Mouse (Mus musculus): ENCODE measurements around the gene Olfr1387. TPM values are rescaled to one million over a fixed set of nuclear protein-coding genes. Genes with fewer than 3 reads are reported as not detected.
"Not testable (repeated sequence)": the region's sequence is repeated elsewhere in the genome, so short reads cannot be mapped to it uniquely, and the experiment has no call there.

The Olfr1387 gene
- polyA plus RNA-seq (2015; fragmentation: Nextera tagmentation; extraction: Ambion mirVana) = not detected in 2 replicates

GRCm38 (mm10) chr11:49455043-49455442 is at the start of gene Olfr1387:
Gene Olfr1387 (plus strand): TSS chr11:49455343.
- Histone ChIP-seq H3K36me3 (no peaks in the 10 kb centered on the region), H3K4me3 (replicated peaks) (no peak within 1 kb of the TSS), H3K4me1 (replicated peaks) (no peaks in the 10 kb centered on the region), H3K27me3 (replicated peaks) (no peaks in the 10 kb centered on the region), H3K4me2 (replicated peaks) (no peak within 1 kb of the TSS), H3K27ac (no peak within 1 kb of the TSS), H3K9ac (no peak within 1 kb of the TSS), H3K9me3 (no peaks in the 10 kb centered on the region)
- WGBS = 89% methylated on average over 1 of the region's 1 CpGs
- ATAC-seq = no peak

DNA sequence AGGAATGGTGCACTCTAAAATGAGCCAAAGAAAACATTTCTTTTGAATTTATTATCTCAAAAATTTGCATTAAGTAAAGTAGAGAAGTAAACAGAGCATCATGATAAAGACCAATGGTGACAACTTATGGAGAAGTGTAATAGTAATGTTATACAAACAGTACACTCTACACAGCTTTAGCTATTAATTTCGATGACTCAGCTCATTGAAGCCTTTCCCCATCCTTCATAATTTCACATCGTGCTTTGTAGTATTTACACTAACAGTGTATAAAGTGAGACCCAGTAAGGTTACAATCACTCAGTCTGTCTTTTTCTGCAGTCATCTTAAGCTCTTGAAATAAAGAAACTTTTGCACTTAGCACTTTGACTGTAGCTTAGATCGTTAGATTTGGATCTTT is 48.4 kb upstream of the Olfr1387 start:
- WGBS = 70% methylated on average over 3 of the region's 3 CpGs
- no peaks in the 10 kb centered on the region for H3K36me3 ChIP-seq
- H3K27ac ChIP-seq = no peak overlapping the region
- H3K4me1 ChIP-seq (replicated peaks) = no peaks in the 10 kb centered on the region
- H3K9ac ChIP-seq = no peak overlapping the region
- H3K4me2 ChIP-seq (replicated peaks) = no peak overlapping the region
- no peak for ATAC-seq
- H3K27me3 ChIP-seq (replicated peaks) = no peaks in the 10 kb centered on the region
- no peaks in the 10 kb centered on the region for H3K9me3 ChIP-seq
- no peak overlapping the region for H3K4me3 ChIP-seq (replicated peaks)

DNA sequence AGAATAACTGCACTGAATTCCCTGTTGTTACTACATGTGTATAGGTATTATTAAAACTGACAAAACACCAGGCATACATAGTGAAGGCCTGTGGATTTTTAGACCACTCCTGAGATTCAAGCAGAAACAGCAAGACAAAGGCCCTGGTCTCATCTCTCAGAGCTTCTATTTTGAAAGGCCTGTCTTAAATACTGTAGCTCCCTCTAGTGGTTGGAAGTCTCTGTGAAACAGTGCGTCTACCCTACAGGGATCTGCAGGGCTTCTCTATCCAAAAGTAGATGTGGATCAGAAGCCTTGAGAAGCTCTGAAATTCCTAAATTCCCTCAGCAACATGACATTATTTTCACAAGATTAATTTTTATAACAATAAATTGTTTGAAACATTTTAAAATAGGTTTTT is 44.6 kb upstream of the Olfr1387 start:
- Histone ChIP-seq H3K36me3 (no peaks in the 10 kb centered on the region), H3K4me3 (replicated peaks) (no peak overlapping the region), H3K4me1 (replicated peaks) (no peaks in the 10 kb centered on the region), H3K27me3 (replicated peaks) (no peaks in the 10 kb centered on the region), H3K4me2 (replicated peaks) (no peak overlapping the region), H3K27ac (no peak overlapping the region), H3K9ac (no peak overlapping the region), H3K9me3 (no peaks in the 10 kb centered on the region)
- 26% methylated on average over 1 of the region's 1 CpGs for WGBS
- no peak for ATAC-seq

- no peak within 1 kb of the TSS for H3K4me2 ChIP-seq (replicated peaks)
- no peak within 1 kb of the TSS for H3K27ac ChIP-seq
- H3K36me3 ChIP-seq = no peaks in the 10 kb centered on the region
- no peaks in the 10 kb centered on the region for H3K9me3 ChIP-seq
- no peak within 1 kb of the TSS for H3K9ac ChIP-seq
- no peak within 1 kb of the TSS for H3K4me3 ChIP-seq (replicated peaks)
- WGBS = 87% methylated on average over 2 of the region's 2 CpGs
- no peaks in the 10 kb centered on the region for H3K27me3 ChIP-seq (replicated peaks)
- H3K4me1 ChIP-seq (replicated peaks) = no peaks in the 10 kb centered on the region
- ATAC-seq = no peak
These were observed 32.4 kb upstream of the Olfr1387 start, which contains the start of gene Olfr1389 for GRCm38 (mm10) chr11:49422767-49423166. Gene Olfr1389 (plus strand): TSS chr11:49423067.

DNA sequence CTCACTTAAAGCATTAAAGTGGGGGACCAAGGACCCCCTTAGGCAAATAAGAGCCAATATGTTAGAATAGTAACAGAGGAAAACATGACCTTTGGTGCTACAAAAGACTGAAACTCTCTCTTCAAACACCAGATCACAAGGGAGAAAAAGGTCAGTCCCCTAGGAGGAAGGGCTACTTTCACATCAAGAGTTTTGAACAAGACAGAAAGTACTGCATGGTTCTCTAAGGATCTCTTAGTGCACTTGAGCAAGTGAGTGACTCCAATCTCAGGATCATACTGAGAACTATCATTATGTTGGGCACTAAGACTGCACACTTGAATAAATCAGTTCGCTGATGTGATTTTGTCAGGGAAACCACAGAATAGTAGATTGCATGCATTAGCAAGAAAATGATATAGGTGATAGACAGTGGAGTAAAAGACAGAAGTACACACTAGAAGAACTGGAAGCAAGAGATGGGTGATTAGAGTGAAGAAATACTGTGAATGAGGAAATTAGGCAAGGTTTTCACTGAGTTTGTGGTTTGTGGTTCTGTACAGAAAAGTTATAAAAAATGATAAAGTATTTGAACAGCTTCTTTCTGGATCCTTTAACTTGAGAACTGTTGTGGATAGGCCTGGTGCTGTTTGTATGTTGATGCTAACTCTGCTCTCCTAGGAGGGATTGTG is 29.8 kb upstream of the Olfr1387 start:
- Histone ChIP-seq H3K27ac (no peak overlapping the region), H3K27me3 (replicated peaks) (no peaks in the 10 kb centered on the region), H3K4me1 (replicated peaks) (no peaks in the 10 kb centered on the region), H3K36me3 (no peaks in the 10 kb centered on the region), H3K4me2 (replicated peaks) (no peak overlapping the region), H3K9me3 (no peaks in the 10 kb centered on the region), H3K9ac (no peak overlapping the region), H3K4me3 (replicated peaks) (no peak overlapping the region)
- ATAC-seq = no peak
- WGBS = 97% methylated on average over 1 of the region's 1 CpGs

- H3K27ac ChIP-seq = no peak overlapping the region
- H3K36me3 ChIP-seq = no peaks in the 10 kb centered on the region
- WGBS = 89% methylated on average over 2 of the region's 2 CpGs
- ATAC-seq = no peak
- no peaks in the 10 kb centered on the region for H3K27me3 ChIP-seq (replicated peaks)
- no peak overlapping the region for H3K4me2 ChIP-seq (replicated peaks)
- H3K4me1 ChIP-seq (replicated peaks) = no peaks in the 10 kb centered on the region
- H3K9ac ChIP-seq = no peak overlapping the region
- no peaks in the 10 kb centered on the region for H3K9me3 ChIP-seq
- H3K4me3 ChIP-seq (replicated peaks) = no peak overlapping the region
These were observed 25.5 kb upstream of the Olfr1387 start for GRCm38 (mm10) chr11:49429641-49430040.

DNA sequence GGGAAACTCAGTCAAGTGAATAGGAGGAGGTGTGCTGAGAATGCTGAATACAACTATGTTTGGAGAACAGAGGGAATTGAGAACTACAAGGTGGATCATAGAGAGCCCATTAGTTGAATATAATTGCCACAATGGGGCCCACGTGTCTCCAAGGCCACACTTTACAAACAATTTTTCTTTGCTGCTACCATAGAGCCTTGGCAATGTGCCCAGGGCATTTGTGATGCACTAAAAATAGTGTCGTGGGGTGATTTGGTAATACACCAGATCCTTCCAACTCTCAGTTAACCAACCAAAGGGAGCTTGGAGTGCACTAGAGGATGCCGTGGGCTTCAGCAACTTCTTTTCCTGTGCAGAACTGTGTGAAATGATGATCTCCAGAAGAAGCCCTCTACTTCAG is 18.7 kb upstream of the Olfr1387 start, which contains the start of gene Olfr1388:
Olfr1388 (plus strand) TSS at position 214 of the 400 bp plus-strand sequence.
- 63% methylated on average over 3 of the region's 3 CpGs for WGBS
- no peaks in the 10 kb centered on the region for H3K9me3 ChIP-seq
- H3K36me3 ChIP-seq = no peaks in the 10 kb centered on the region
- H3K4me3 ChIP-seq (replicated peaks) = no peak within 1 kb of the TSS
- H3K27me3 ChIP-seq (replicated peaks) = no peaks in the 10 kb centered on the region
- no peaks in the 10 kb centered on the region for H3K4me1 ChIP-seq (replicated peaks)
- no peak within 1 kb of the TSS for H3K27ac ChIP-seq
- no peak within 1 kb of the TSS for H3K4me2 ChIP-seq (replicated peaks)
- H3K9ac ChIP-seq = no peak within 1 kb of the TSS
- no peak for ATAC-seq

DNA sequence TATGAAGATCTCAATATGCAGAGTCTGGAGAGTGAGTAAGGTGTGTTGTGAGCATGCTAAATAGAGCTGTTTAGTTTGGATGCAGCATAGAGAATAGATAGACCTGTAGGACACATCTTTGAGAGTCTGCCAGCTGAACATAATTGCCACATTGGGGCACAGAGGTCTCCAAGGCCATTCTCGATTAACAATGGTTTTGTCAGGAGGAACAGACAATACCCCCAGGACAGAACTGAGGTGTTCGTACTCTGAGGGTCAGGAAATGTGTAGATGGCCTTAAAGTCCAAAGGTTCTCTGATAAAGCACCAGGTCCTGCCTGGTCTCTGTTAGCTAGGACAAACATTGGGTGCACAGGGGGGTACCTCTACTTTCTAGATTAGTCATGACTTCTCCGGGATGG is 9.6 kb downstream of the Olfr1387 start, which contains the start of gene Olfr1386:
Olfr1386 (plus strand) TSS at position 301 of the 400 bp plus-strand sequence.
- H3K27me3 ChIP-seq (replicated peaks); H3K4me3 ChIP-seq (replicated peaks); H3K9ac ChIP-seq; H3K4me1 ChIP-seq (replicated peaks); ATAC-seq; H3K27ac ChIP-seq; H3K4me2 ChIP-seq (replicated peaks); H3K9me3 ChIP-seq; H3K36me3 ChIP-seq: not testable (repeated sequence)
- WGBS = 81% methylated on average over 3 of the region's 3 CpGs

- H3K27me3 ChIP-seq (replicated peaks) = no peaks in the 10 kb centered on the region
- H3K27ac ChIP-seq = no peak overlapping the region
- ATAC-seq = no peak
- 51% methylated on average over 4 of the region's 4 CpGs for WGBS
- no peak overlapping the region for H3K4me3 ChIP-seq (replicated peaks)
- H3K4me2 ChIP-seq (replicated peaks) = no peak overlapping the region
- H3K9ac ChIP-seq = no peak overlapping the region
- no peaks in the 10 kb centered on the region for H3K4me1 ChIP-seq (replicated peaks)
- H3K9me3 ChIP-seq = no peaks in the 10 kb centered on the region
- no peaks in the 10 kb centered on the region for H3K36me3 ChIP-seq
These were observed 30.8 kb downstream of the Olfr1387 start for GRCm38 (mm10) chr11:49485973-49486372.

DNA sequence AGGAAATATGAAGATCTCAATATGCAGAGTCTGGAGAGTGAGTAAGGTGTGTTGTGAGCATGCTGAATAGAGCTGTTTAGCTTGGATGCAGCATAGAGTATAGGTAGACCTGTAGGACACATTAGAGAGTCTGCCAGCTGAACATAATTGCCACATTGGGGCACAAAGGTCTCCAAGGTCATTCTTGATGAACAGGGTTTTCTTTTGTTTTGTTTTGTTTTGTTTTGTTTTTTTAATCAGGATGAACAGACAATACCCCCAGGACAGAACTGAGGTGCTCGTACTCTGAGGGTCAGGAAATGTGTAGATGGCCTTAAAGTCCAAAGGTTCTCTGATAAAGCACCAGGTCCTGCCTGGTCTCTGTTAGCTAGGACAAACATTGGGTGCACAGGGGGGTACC is 33.6 kb downstream of the Olfr1387 start, which contains the start of gene Olfr1385:
Olfr1385 (plus strand) TSS at position 301 of the 400 bp plus-strand sequence.
- H3K9me3 ChIP-seq; H3K4me2 ChIP-seq (replicated peaks); H3K4me3 ChIP-seq (replicated peaks); H3K36me3 ChIP-seq; ATAC-seq; H3K9ac ChIP-seq; H3K27ac ChIP-seq; H3K27me3 ChIP-seq (replicated peaks); H3K4me1 ChIP-seq (replicated peaks): not testable (repeated sequence)
- 58% methylated on average over 1 of the region's 1 CpGs for WGBS

Other genes starting within 250 kb of the Olfr1387 start
- 53.5 and 61.2 TPM in 2 replicates for gene Mgat1, start 211.2 kb upstream of the Olfr1387 start, polyA plus RNA-seq (2015; fragmentation: Nextera tagmentation; extraction: Ambion mirVana)
- gene Olfr1393, start 177.0 kb upstream of the Olfr1387 start, polyA plus RNA-seq (2015; fragmentation: Nextera tagmentation; extraction: Ambion mirVana) = not detected in 2 replicates
- gene Olfr1392, start 170.1 kb upstream of the Olfr1387 start, polyA plus RNA-seq (2015; fragmentation: Nextera tagmentation; extraction: Ambion mirVana) = not detected in 2 replicates
- not detected in 2 replicates for gene Olfr10, start 150.6 kb upstream of the Olfr1387 start, polyA plus RNA-seq (2015; fragmentation: Nextera tagmentation; extraction: Ambion mirVana)
- not detected in 2 replicates for gene Olfr1391, start 132.6 kb upstream of the Olfr1387 start, polyA plus RNA-seq (2015; fragmentation: Nextera tagmentation; extraction: Ambion mirVana)
- not detected in 2 replicates for gene Olfr1390, start 120.2 kb upstream of the Olfr1387 start, polyA plus RNA-seq (2015; fragmentation: Nextera tagmentation; extraction: Ambion mirVana)
- not detected in 2 replicates for gene Olfr1389, start 32.3 kb upstream of the Olfr1387 start, polyA plus RNA-seq (2015; fragmentation: Nextera tagmentation; extraction: Ambion mirVana)
- 0.06 and 0.10 TPM in 2 replicates for gene Olfr1388, start 18.7 kb upstream of the Olfr1387 start, polyA plus RNA-seq (2015; fragmentation: Nextera tagmentation; extraction: Ambion mirVana)
- not detected in 2 replicates for gene Olfr1386, start 9.7 kb downstream of the Olfr1387 start, polyA plus RNA-seq (2015; fragmentation: Nextera tagmentation; extraction: Ambion mirVana)
- gene Olfr1385, start 33.7 kb downstream of the Olfr1387 start, polyA plus RNA-seq (2015; fragmentation: Nextera tagmentation; extraction: Ambion mirVana) = not detected in 2 replicates
- not detected in 2 replicates for gene Olfr1384, start 51.4 kb downstream of the Olfr1387 start, polyA plus RNA-seq (2015; fragmentation: Nextera tagmentation; extraction: Ambion mirVana)
- not detected in 2 replicates for gene Olfr1383, start 64.3 kb downstream of the Olfr1387 start, polyA plus RNA-seq (2015; fragmentation: Nextera tagmentation; extraction: Ambion mirVana)
- gene Olfr1382, start 72.9 kb downstream of the Olfr1387 start, polyA plus RNA-seq (2015; fragmentation: Nextera tagmentation; extraction: Ambion mirVana) = not detected in 2 replicates
- not detected in 2 replicates for gene Olfr1381, start 88.1 kb downstream of the Olfr1387 start, polyA plus RNA-seq (2015; fragmentation: Nextera tagmentation; extraction: Ambion mirVana)
- not detected in 2 replicates for gene Olfr1380, start 101.5 kb downstream of the Olfr1387 start, polyA plus RNA-seq (2015; fragmentation: Nextera tagmentation; extraction: Ambion mirVana)
- gene Flt4, start 153.9 kb downstream of the Olfr1387 start, polyA plus RNA-seq (2015; fragmentation: Nextera tagmentation; extraction: Ambion mirVana) = 4.5 TPM in 2 replicates
- gene Scgb3a1, start 208.3 kb downstream of the Olfr1387 start, polyA plus RNA-seq (2015; fragmentation: Nextera tagmentation; extraction: Ambion mirVana) = not detected in 2 replicates

Data from intestine, embryonic 15.5 days (tissue).